Mouse (Mus musculus) megakaryocyte, embryonic 14.5 days (primary cell): ENCODE results near the gene Appl2. TPM values are rescaled to one million over a fixed set of nuclear protein-coding genes. Genes with fewer than 3 reads are reported as not detected.

Source experiments
- H3K27me3 ChIP-seq: replicated peaks from 2 replicates; pipeline ENCODE3; 2012; ENCODE audit warnings: inconsistent platforms
- H3K36me3 ChIP-seq: replicated peaks from 2 replicates; pipeline ENCODE3; 2012; ENCODE audit warnings: low read length, inconsistent platforms, mixed read lengths
- H3K4me1 ChIP-seq: 2 replicates; pipeline ENCODE4 v1.6.1; 2012; ENCODE audit warnings: inconsistent platforms
- H3K4me3 ChIP-seq: replicated peaks from 2 replicates; pipeline ENCODE3; 2012; ENCODE audit warnings: moderate library complexity, mild to moderate bottlenecking, inconsistent platforms
- H3K9me3 ChIP-seq: 2 replicates; pipeline ENCODE4 v1.6.1; 2012; ENCODE audit warnings: inconsistent platforms
- FLI1 ChIP-seq: IDR thresholded peaks from 2 replicates; pipeline ENCODE4 v1.6.1; 2012; ENCODE audit warnings: low read length, inconsistent platforms, mixed read lengths
- GATA1 ChIP-seq: IDR thresholded peaks from 3 replicates; pipeline ENCODE4 v1.6.1; 2012; ENCODE audit warnings: mixed read lengths, low read length, inconsistent platforms, borderline replicate concordance
- polyA plus RNA-seq: library from polyadenylated mRNA; stranded (reverse); fragments of >175 nt; gene quantifications from 2 replicates; pipeline ENCODE4 v1.2.3, GENCODE M21; 2012; ENCODE audit warnings: low replicate concordance; ENCODE audit not compliant: insufficient read depth

The Appl2 gene
- polyA plus RNA-seq, 1 experiment = 34.2 TPM

DNA sequence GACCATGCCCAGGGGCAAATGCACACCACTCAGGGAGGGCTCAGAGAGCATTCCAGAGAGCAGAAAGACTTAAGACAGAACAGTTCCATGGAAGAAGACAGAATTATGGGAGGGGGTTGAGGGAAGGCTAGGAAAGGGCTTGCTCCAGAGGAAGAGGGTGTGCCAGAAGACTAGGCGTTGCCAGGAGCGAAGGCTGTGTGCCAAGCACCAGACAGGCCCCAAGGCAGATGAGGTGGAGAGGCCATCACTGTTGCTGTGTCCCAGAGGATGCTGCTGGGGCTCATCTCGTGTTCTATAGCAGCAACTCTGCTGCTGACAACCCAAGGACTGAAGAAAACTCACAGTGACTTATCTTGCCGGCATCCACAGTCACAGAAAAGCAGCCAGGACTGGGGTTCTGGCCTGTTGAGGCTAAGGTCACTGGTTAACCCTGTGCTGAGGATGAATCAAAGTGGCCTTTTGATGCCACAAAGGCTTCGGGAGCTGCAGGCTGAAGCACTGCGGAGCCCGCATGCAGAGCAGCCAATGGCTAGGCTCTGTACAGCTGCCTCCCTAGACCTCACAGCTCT, 15.6 kb downstream of the Appl2 start:
- TF ChIP-seq GATA1 (no peak), FLI1 (no peak)
- Histone ChIP-seq H3K36me3 (peaks cover 17% of the 10 kb centered on the region), H3K27me3 (peaks cover 47% of the 10 kb centered on the region), H3K9me3 (no peaks in the 10 kb centered on the region), H3K4me3 (no peak overlapping the region), H3K4me1 (peaks cover 53% of the 10 kb centered on the region)

GRCm38 (mm10) chr10:83631775-83632174, 16.8 kb downstream of the Appl2 start:
- H3K4me3 ChIP-seq = no peak overlapping the region
- peaks cover 17% of the 10 kb centered on the region for H3K36me3 ChIP-seq
- H3K4me1 ChIP-seq = peaks cover 49% of the 10 kb centered on the region
- no peaks in the 10 kb centered on the region for H3K9me3 ChIP-seq
- no peak for TF ChIP-seq GATA1
- no peak for TF ChIP-seq FLI1
- H3K27me3 ChIP-seq = peaks cover 49% of the 10 kb centered on the region

DNA sequence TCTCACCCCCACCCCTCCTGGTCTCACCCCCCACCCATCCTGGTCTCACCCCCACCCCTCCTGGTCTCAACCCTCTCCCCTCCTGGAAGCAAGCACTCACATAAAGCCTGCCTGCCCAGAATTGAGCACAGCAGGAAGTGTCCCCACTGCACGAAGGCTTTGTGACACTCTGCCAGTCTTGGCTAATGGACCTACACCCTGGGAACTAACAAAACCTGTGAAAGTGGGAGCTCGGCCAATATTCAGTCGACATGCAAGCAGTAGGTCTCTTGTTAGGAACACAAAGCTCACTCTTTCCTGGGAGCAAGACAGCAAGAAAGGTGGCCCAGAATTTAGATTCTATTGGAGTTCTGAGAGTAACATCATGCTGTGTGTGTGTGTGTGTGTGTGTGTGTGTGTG, 17.6 kb downstream of the Appl2 start:
- no peak overlapping the region for H3K4me3 ChIP-seq
- no peaks in the 10 kb centered on the region for H3K9me3 ChIP-seq
- H3K36me3 ChIP-seq = peaks cover 17% of the 10 kb centered on the region
- peaks cover 49% of the 10 kb centered on the region for H3K27me3 ChIP-seq
- TF ChIP-seq FLI1 = no peak
- TF ChIP-seq GATA1 = no peak
- H3K4me1 ChIP-seq = peaks cover 45% of the 10 kb centered on the region

GRCm38 (mm10) chr10:83629878-83630277, 18.7 kb downstream of the Appl2 start:
- H3K27me3 ChIP-seq = peaks cover 57% of the 10 kb centered on the region
- TF ChIP-seq FLI1 = no peak
- no peak for TF ChIP-seq GATA1
- peaks cover 35% of the 10 kb centered on the region for H3K4me1 ChIP-seq
- H3K36me3 ChIP-seq = peaks cover 17% of the 10 kb centered on the region
- H3K9me3 ChIP-seq = no peaks in the 10 kb centered on the region
- no peak overlapping the region for H3K4me3 ChIP-seq

GRCm38 (mm10) chr10:83629190-83629781, 19.3 kb downstream of the Appl2 start:
- Histone ChIP-seq H3K9me3 (no peaks in the 10 kb centered on the region), H3K4me3 (no peak overlapping the region), H3K36me3 (peaks cover 20% of the 10 kb centered on the region), H3K4me1 (peaks cover 29% of the 10 kb centered on the region), H3K27me3 (peaks cover 59% of the 10 kb centered on the region)
- TF ChIP-seq FLI1 (no peak), GATA1 (no peak)

- Histone ChIP-seq H3K4me3 (no peak overlapping the region), H3K36me3 (peaks cover 24% of the 10 kb centered on the region), H3K27me3 (peaks cover 62% of the 10 kb centered on the region), H3K9me3 (no peaks in the 10 kb centered on the region), H3K4me1 (peaks cover 19% of the 10 kb centered on the region)
- no peak for TF ChIP-seq FLI1
- no peak for TF ChIP-seq GATA1
Measured at GRCm38 (mm10) chr10:83628241-83628640, 20.3 kb downstream of the Appl2 start.

- TF ChIP-seq FLI1 = no peak
- TF ChIP-seq GATA1 = no peak
- Histone ChIP-seq H3K4me1 (peaks cover 9% of the 10 kb centered on the region), H3K9me3 (no peaks in the 10 kb centered on the region), H3K4me3 (no peak overlapping the region), H3K27me3 (peaks cover 52% of the 10 kb centered on the region), H3K36me3 (peaks cover 19% of the 10 kb centered on the region)
Measured at GRCm38 (mm10) chr10:83627113-83627687, 21.3 kb downstream of the Appl2 start.

DNA sequence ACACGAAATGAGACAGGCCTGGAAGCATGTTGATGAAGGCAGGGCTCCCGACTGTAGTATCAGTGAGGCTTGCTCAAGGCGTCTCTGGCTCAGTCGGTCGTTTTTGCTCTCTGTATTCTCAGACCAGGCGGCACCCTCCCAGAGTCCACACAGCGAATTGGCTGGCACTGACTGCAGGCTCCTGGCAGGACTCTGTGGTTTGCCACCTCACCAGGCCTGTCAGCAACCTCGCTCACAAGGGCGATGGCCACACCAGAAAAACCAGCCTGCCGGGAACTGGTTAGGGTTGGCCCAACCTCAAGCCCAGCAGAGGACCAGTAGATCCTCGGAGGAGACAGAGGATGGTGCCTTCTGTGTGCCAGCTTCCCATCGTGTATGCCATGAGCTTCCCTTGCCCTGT, 23.7 kb downstream of the Appl2 start:
- no peaks in the 10 kb centered on the region for H3K4me1 ChIP-seq
- no peaks in the 10 kb centered on the region for H3K9me3 ChIP-seq
- H3K27me3 ChIP-seq = peaks cover 36% of the 10 kb centered on the region
- H3K4me3 ChIP-seq = no peak overlapping the region
- peaks cover 26% of the 10 kb centered on the region for H3K36me3 ChIP-seq
- TF ChIP-seq GATA1 = no peak
- no peak for TF ChIP-seq FLI1

DNA sequence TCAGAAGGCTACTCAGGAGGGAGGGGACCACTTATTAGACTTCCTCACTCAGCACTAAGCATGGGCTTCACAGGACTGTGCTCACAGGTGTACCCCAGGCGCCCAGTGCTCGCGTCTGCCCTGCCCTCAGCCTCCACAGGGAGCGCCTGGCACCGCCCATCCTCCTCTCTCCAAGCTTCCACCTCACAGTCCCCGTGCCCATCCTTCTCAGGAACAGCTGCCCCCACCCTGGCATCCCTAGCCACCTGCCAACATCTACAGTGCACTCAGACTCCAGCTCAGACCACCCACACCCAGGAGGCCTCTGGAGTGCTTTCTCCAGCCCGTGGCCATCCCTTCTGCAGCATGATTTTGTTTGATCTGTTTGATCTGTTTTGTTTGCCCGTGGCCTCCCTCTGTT, 24.5 kb downstream of the Appl2 start:
- Histone ChIP-seq H3K4me3 (no peak overlapping the region), H3K9me3 (no peaks in the 10 kb centered on the region), H3K36me3 (peaks cover 21% of the 10 kb centered on the region), H3K4me1 (no peaks in the 10 kb centered on the region), H3K27me3 (peaks cover 33% of the 10 kb centered on the region)
- TF ChIP-seq GATA1 (no peak), FLI1 (no peak)

- peaks cover 27% of the 10 kb centered on the region for H3K27me3 ChIP-seq
- peaks cover 25% of the 10 kb centered on the region for H3K36me3 ChIP-seq
- H3K4me1 ChIP-seq = peaks cover 7% of the 10 kb centered on the region; the same call in 1 of the 2 replicates
- H3K4me3 ChIP-seq = no peak overlapping the region
- H3K9me3 ChIP-seq = no peaks in the 10 kb centered on the region
- TF ChIP-seq GATA1 = no peak
- TF ChIP-seq FLI1 = no peak
Measured at GRCm38 (mm10) chr10:83620350-83621055, 28.0 kb downstream of the Appl2 start.
